Mouse (Mus musculus): ENCODE measurements at regions not wholly inside any gene's neighbourhood (a gene's known extent, or its start where the extent isn't known, plus 50 kb on each side); places are given as distances from the start of the nearest gene placed in this dataset.

GRCm38 (mm10) chr2:139381628-139382027 is 112.1 kb upstream of the Sptlc3 start:
- peak; percentile 28 to 68 for DNase-seq

- DNase-seq: no peak
These were observed 80.2 kb upstream of the Sptlc3 start for GRCm38 (mm10) chr2:139413559-139413958.

GRCm38 (mm10) chr2:139417506-139417905 is 76.2 kb upstream of the Sptlc3 start:
- DNase-seq: no peak

- DNase-seq: no peak
These were observed 71.0 kb upstream of the Sptlc3 start for GRCm38 (mm10) chr2:139422678-139423077.

GRCm38 (mm10) chr2:139423413-139423812 is 70.3 kb upstream of the Sptlc3 start:
- DNase-seq: no peak
